Mouse (Mus musculus) ES-Bruce4 (cell line): ENCODE results near the gene Pdzrn3. TPM values are rescaled to one million over a fixed set of nuclear protein-coding genes. Genes with fewer than 3 reads are reported as not detected.

Experiments used
- H3K27ac ChIP-seq: 2 replicates; pipeline ENCODE4 v1.5.1; 2012; ENCODE audit warnings: low read length, inconsistent platforms; ENCODE audit not compliant: insufficient read depth
- H3K27me3 ChIP-seq: 2 replicates; pipeline ENCODE4 v1.6.1; 2012; ENCODE audit warnings: mild to moderate bottlenecking, low read length, inconsistent platforms; ENCODE audit not compliant: control insufficient read depth, poor library complexity, insufficient read depth, severe bottlenecking
- H3K36me3 ChIP-seq: 2 replicates; pipeline ENCODE4 v1.6.1; 2012; ENCODE audit warnings: inconsistent platforms, mild to moderate bottlenecking, low read length, moderate library complexity; ENCODE audit not compliant: control insufficient read depth, poor library complexity, insufficient read depth, severe bottlenecking
- H3K4me1 ChIP-seq: one replicate; pipeline ENCODE4 v1.8.1; 2011; ENCODE audit warnings: low read length; ENCODE audit not compliant: control insufficient read depth, insufficient read depth
- H3K4me3 ChIP-seq: 2 replicates; pipeline ENCODE4 v1.5.1; 2011; ENCODE audit warnings: low read depth, mild to moderate bottlenecking, low read length
- H3K9ac ChIP-seq: 2 replicates; pipeline ENCODE4 v1.6.1; 2012; ENCODE audit warnings: low read depth, mild to moderate bottlenecking, inconsistent platforms; ENCODE audit not compliant: poor library complexity, severe bottlenecking
- H3K9me3 ChIP-seq: replicated peaks from 2 replicates; pipeline ENCODE4 v1.6.1; 2012; ENCODE audit warnings: mild to moderate bottlenecking, low read length, inconsistent platforms; ENCODE audit not compliant: control insufficient read depth, poor library complexity, insufficient read depth, severe bottlenecking
- CTCF ChIP-seq: IDR thresholded peaks from one replicate; pipeline ENCODE4 v1.8.1; 2011; ENCODE audit warnings: low read depth, low read length
- EP300 ChIP-seq: IDR thresholded peaks from 2 replicates; pipeline ENCODE4 v1.6.1; 2011; ENCODE audit warnings: low read depth, low read length; ENCODE audit not compliant: insufficient read depth
- POLR2A ChIP-seq: IDR thresholded peaks from one replicate; pipeline ENCODE4 v1.8.1; 2011; ENCODE audit warnings: low read length; ENCODE audit not compliant: insufficient read depth
- polyA plus RNA-seq: library from polyadenylated mRNA; stranded (reverse); fragments of >200 nt; gene quantifications from 2 replicates; pipeline ENCODE4 v1.2.4, GENCODE M21; 2011; ENCODE audit warnings: low read depth; ENCODE audit not compliant: missing spikeins, insufficient read depth, insufficient read length

Gene Pdzrn3
- polyA plus RNA-seq, 1 experiment, result 3.1 TPM

DNA sequence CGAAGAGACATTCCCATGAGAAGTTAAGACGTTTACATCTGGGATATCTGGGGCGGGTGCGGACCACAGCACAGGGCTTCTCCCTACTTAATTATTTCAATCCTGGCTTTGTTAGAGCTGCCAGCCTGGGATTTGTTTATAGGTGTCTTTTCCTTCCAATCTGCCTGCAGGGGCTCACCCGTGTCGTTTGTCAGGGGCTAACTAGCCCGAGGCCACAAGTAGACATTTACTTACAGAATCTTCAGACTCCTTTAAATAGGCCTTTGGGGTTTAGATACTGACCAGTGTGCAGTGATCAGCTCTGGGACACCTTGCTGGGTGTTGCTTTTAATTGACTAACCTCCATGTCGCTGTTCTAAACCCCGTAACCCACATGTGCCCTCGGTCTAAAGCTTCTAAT lies 143.3 kb downstream of the Pdzrn3 start:
- H3K4me3 ChIP-seq, result no peak overlapping the region
- no peak overlapping the region for H3K9ac ChIP-seq
- TF ChIP-seq CTCF (no peak), EP300 (no peak), POLR2A (no peak)
- no peaks in the 10 kb centered on the region for H3K4me1 ChIP-seq
- H3K36me3 ChIP-seq, result no peaks in the 10 kb centered on the region
- H3K27me3 ChIP-seq, result no peaks in the 10 kb centered on the region
- H3K9me3 ChIP-seq, result no peaks in the 10 kb centered on the region
- no peak overlapping the region for H3K27ac ChIP-seq

DNA sequence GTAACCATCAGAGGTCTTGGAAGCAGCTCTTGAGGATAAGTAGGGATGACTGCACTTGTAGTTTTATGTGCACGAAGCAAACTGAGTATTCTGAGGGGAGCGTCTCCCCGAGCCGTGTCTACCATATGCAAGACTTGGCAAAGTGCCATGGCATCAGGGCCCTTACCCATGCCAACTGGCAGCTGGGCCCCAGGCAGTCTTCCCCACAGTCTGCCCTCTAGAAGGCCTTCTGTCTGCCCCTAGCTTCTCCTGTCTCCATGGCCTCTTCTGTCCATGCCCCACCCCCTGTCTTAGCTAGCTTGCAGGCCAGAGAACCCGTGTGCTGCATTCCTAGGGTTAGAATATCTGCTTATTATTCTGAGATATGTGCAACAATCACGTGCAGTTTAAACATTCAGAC lies 144.0 kb downstream of the Pdzrn3 start:
- Histone ChIP-seq H3K9ac (no peak overlapping the region), H3K4me1 (no peaks in the 10 kb centered on the region), H3K9me3 (no peaks in the 10 kb centered on the region), H3K4me3 (no peak overlapping the region), H3K36me3 (no peaks in the 10 kb centered on the region), H3K27me3 (no peaks in the 10 kb centered on the region), H3K27ac (no peak overlapping the region)
- TF ChIP-seq EP300, result no peak
- no peak for TF ChIP-seq CTCF
- TF ChIP-seq POLR2A, result no peak

- Histone ChIP-seq H3K4me1 (no peaks in the 10 kb centered on the region), H3K27me3 (no peaks in the 10 kb centered on the region), H3K9me3 (no peaks in the 10 kb centered on the region), H3K9ac (no peak overlapping the region), H3K4me3 (no peak overlapping the region), H3K36me3 (no peaks in the 10 kb centered on the region), H3K27ac (no peak overlapping the region)
- TF ChIP-seq EP300, result no peak
- TF ChIP-seq POLR2A, result no peak
- TF ChIP-seq CTCF, result no peak
These were observed 150.3 kb downstream of the Pdzrn3 start for GRCm38 (mm10) chr6:101227294-101227855.

- no peaks in the 10 kb centered on the region for H3K9me3 ChIP-seq
- no peak overlapping the region for H3K4me3 ChIP-seq
- no peaks in the 10 kb centered on the region for H3K36me3 ChIP-seq
- no peak overlapping the region for H3K9ac ChIP-seq
- no peak overlapping the region for H3K27ac ChIP-seq
- 0 out of 2 replicates have a peak, but pooled peaks cover 2% of the 10 kb centered on the region for H3K27me3 ChIP-seq
- no peak for TF ChIP-seq POLR2A
- no peak for TF ChIP-seq EP300
- no peak for TF ChIP-seq CTCF
- H3K4me1 ChIP-seq, result no peaks in the 10 kb centered on the region
These were observed 157.4 kb downstream of the Pdzrn3 start for GRCm38 (mm10) chr6:101220307-101220706.

DNA sequence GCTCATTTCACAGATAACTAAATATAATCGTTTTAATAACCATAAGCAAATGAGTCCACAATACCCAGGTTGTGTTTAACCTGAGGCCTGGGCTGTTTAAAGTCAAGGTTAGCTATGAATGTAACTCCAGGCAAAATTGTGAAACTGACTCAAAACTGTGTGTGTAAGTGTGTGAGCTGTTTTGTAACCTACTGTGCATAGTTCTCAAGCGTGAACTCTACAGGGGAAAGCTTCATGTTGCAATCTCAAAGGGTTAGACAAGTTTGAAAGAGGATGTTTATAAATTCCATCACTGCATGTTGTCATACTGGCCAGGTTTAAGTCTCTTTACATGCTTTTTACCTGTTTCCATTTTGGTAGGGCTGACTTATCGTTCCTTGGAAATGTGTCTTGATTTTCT lies 158.7 kb downstream of the Pdzrn3 start:
- no peaks in the 10 kb centered on the region for H3K36me3 ChIP-seq
- H3K9ac ChIP-seq, result no peak overlapping the region
- H3K4me3 ChIP-seq, result no peak overlapping the region
- no peak overlapping the region for H3K27ac ChIP-seq
- TF ChIP-seq POLR2A (no peak), EP300 (no peak), CTCF (no peak)
- no peaks in the 10 kb centered on the region for H3K4me1 ChIP-seq
- H3K27me3 ChIP-seq, result 0 out of 2 replicates have a peak, but pooled peaks cover 2% of the 10 kb centered on the region
- no peaks in the 10 kb centered on the region for H3K9me3 ChIP-seq

- no peaks in the 10 kb centered on the region for H3K36me3 ChIP-seq
- TF ChIP-seq CTCF, result no peak
- no peak for TF ChIP-seq EP300
- TF ChIP-seq POLR2A, result no peak
- no peak overlapping the region for H3K27ac ChIP-seq
- H3K4me1 ChIP-seq, result no peaks in the 10 kb centered on the region
- no peak overlapping the region for H3K9ac ChIP-seq
- no peaks in the 10 kb centered on the region for H3K9me3 ChIP-seq
- no peak overlapping the region for H3K4me3 ChIP-seq
- 0 out of 2 replicates have a peak, but pooled peaks cover 2% of the 10 kb centered on the region for H3K27me3 ChIP-seq
These were observed 159.5 kb downstream of the Pdzrn3 start for GRCm38 (mm10) chr6:101218197-101218596.
